Mouse (Mus musculus) forebrain, embryonic 10.5 days (tissue): ENCODE data around the gene Gabrb2. TPM values are rescaled to one million over a fixed set of nuclear protein-coding genes. Genes with fewer than 3 reads are reported as not detected.

Experiments
- DNase-seq: peaks from one replicate; pipeline ENCODE4 v3.0.0-alpha.2; 2017; ENCODE audit warnings: low spot score; ENCODE audit errors: extremely low spot score
- H3K27ac ChIP-seq: fragments of 300-500 bp; sonication (generic); 2 replicates; pipeline ENCODE4 v1.5.1; 2016; ENCODE audit warnings: mild to moderate bottlenecking
- H3K27me3 ChIP-seq: fragments of 300-500 bp; sonication (generic); 2 replicates; pipeline ENCODE4 v1.6.1; 2016; ENCODE audit warnings: mild to moderate bottlenecking; ENCODE audit not compliant: poor library complexity, severe bottlenecking
- H3K36me3 ChIP-seq: fragments of 300-500 bp; sonication (generic); replicated peaks from 2 replicates; pipeline ENCODE4 v1.6.1; 2016; ENCODE audit warnings: mild to moderate bottlenecking, moderate library complexity
- H3K4me1 ChIP-seq: fragments of 300-500 bp; sonication (generic); 2 replicates; pipeline ENCODE4 v1.6.1; 2016
- H3K4me3 ChIP-seq: fragments of 300-500 bp; sonication (generic); 2 replicates; pipeline ENCODE4 v1.5.1; 2016; ENCODE audit warnings: mild to moderate bottlenecking, moderate library complexity
- H3K9me3 ChIP-seq: fragments of 300-500 bp; sonication (generic); 2 replicates; pipeline ENCODE4 v1.6.1; 2016; ENCODE audit warnings: mild to moderate bottlenecking, moderate library complexity
- WGBS: fragments of 180-500 bp; shearing (Covaris S2); methylation state at CpG from one replicate; pipeline ENCODE4 v1.1.7; 2016; 5-methylcytosine and 5-hydroxymethylcytosine counted together
- polyA plus RNA-seq: library from polyadenylated mRNA; unstranded; fragments of >200 nt; fragmentation: Nextera tagmentation; extraction: Ambion mirVana; gene quantifications from 2 replicates; pipeline ENCODE4 v1.2.1, GENCODE M21; 2016

Gene Gabrb2
- 3.0 and 3.2 TPM in 2 replicates for polyA plus RNA-seq

DNA sequence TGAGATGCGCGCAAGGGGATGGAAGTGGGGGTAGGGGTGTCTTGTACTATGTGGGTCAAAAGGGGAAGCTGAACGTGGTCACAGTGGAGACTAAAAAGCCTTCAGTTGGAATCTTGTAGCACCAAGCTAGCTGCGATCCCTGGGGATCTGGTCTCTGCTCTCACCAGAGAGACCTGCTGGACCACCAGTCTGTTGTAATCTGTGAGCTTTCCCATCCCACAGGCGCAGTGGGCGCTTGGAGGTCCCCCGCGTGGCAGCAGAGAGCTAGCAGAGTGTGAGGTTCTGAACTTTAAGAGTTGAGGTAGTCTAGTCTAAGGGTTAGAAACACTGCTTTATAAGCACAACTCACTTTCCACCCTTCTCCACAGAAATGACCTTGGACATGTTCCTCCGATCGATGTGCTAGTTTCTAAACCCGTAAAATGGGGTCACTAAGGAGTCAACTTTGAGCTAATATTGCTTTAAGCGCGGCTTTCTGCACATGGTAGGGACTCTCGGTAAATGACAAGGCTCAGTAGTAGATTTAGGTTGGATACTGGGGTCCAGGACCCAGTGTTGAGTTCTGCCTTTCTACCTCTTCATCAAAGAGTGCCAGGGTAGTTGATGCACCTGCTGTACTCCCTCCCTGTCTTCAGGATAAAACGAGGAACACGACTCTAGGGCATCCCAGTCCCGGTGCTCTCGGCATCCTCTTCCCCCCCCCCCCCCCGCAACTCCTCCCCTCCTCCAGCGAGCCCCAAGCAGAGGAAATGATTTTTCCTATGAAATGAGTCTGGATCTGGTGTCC lies at the start of gene Gabrb2:
Gene Gabrb2 (plus strand): TSS at position 762 of the 787 bp plus-strand sequence.
- peak within 1 kb of the TSS; percentile 86 for H3K27ac ChIP-seq
- H3K4me1 ChIP-seq: peaks cover 31% of the 10 kb centered on the region
- DNase-seq: peak; percentile 15
- WGBS: 27% methylated on average over 20 of the region's 20 CpGs
- H3K9me3 ChIP-seq: no peaks in the 10 kb centered on the region
- H3K27me3 ChIP-seq: peaks cover 32% of the 10 kb centered on the region
- H3K4me3 ChIP-seq: peak within 1 kb of the TSS; percentile 66
- H3K36me3 ChIP-seq: no peaks in the 10 kb centered on the region

DNA sequence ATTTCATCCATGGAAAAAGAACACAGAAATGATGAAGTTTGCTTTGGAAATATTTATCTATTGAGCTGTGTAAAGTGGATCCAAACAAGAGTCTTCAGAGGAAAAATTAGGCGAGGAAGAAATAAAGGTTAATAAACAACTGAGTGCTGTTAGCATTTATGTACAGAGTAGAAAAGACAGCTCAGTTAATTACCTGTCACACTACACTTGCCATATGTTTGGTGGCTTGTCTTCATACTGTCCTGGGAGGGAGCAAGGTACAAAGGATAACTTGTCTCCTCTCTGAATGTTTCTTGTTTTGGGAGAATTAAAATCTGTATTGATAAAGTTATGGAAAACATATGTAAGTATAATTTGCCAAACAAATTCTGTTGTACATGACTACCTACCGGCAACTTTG lies 40.6 kb upstream of the Gabrb2 start:
- Histone ChIP-seq H3K4me3 (no peak overlapping the region), H3K27ac (no peak overlapping the region), H3K4me1 (no peaks in the 10 kb centered on the region), H3K36me3 (no peaks in the 10 kb centered on the region), H3K27me3 (no peaks in the 10 kb centered on the region), H3K9me3 (no peaks in the 10 kb centered on the region)
- WGBS: 86% methylated on average over 2 of the region's 2 CpGs
- no peak for DNase-seq

DNA sequence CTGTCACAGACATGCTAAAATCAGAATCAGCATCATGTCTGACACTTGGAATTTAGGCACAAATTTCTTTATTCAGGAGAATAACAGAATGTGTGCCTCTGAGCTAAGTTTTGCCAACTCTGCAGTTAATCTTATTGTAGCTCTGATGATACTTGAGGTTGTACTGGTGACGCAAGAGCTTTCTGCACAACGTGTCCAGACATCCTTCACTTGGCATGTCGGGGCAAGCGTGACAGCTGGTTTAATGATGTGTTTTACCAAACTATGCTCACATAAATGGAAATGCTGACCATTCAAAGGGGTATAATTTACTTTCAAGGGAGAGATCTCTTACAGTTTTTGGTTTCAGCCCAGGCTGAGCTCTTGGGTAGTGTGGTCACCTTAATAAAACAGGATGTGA lies 33.1 kb upstream of the Gabrb2 start:
- H3K4me3 ChIP-seq: no peak overlapping the region
- DNase-seq: no peak
- H3K27me3 ChIP-seq: no peaks in the 10 kb centered on the region
- no peak overlapping the region for H3K27ac ChIP-seq
- 87% methylated on average over 4 of the region's 4 CpGs for WGBS
- H3K36me3 ChIP-seq: no peaks in the 10 kb centered on the region
- no peaks in the 10 kb centered on the region for H3K4me1 ChIP-seq
- H3K9me3 ChIP-seq: no peaks in the 10 kb centered on the region

DNA sequence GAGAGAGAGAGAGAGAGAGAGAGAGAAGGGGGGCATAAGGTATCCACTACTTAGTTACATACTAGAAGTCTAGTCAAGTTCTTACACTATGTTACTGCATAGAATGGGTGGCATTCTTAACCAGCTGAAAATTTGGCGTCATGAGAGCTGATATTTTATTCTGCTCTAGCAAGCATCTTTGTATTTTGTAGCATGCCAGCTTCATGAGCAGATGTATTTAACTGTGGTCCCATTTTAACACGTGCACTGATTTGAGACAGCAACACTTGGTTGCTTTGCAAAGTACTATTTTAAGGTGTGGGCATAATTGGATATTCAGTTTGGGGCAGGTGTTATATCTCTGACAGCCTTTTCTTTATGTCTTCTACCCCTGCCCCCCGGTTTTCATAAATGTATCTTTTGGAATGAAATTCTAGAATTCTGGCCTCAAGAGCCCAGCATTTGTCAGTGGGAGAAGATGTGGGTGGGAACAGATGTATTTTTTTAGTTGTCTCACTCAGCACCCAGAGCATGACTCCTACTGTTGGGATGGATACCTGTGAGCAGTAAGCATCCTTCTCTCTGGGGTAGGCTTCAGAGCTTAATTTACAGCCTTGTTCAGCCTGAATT lies 28.8 kb upstream of the Gabrb2 start:
- 82% methylated on average over 3 of the region's 3 CpGs for WGBS
- Histone ChIP-seq H3K36me3 (no peaks in the 10 kb centered on the region), H3K4me1 (no peaks in the 10 kb centered on the region), H3K27me3 (no peaks in the 10 kb centered on the region), H3K27ac (no peak overlapping the region), H3K9me3 (no peaks in the 10 kb centered on the region), H3K4me3 (no peak overlapping the region)
- DNase-seq: no peak

DNA sequence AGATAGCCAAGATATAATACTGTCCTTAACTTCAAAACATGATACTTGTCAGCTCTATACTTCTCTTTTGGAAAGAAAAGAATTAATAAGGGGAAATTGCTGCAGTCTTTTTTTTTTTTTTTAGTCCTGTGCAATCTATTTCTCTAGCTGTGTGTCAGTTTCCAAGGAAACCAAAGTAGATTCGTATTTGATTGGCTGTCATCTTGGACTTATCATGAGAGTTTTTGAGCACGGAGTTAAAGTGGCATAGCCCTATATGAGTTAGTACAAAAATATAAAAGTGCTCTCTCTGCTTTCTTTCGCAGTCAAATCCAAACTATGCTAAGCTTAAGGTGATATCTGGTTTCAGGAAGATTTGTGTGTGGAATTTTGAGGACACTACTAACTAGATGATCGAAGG lies 26.1 kb upstream of the Gabrb2 start:
- no peaks in the 10 kb centered on the region for H3K27me3 ChIP-seq
- no peaks in the 10 kb centered on the region for H3K9me3 ChIP-seq
- no peak overlapping the region for H3K4me3 ChIP-seq
- no peak for DNase-seq
- H3K27ac ChIP-seq: no peak overlapping the region
- WGBS: 89% methylated on average over 4 of the region's 4 CpGs
- no peaks in the 10 kb centered on the region for H3K36me3 ChIP-seq
- no peaks in the 10 kb centered on the region for H3K4me1 ChIP-seq

DNA sequence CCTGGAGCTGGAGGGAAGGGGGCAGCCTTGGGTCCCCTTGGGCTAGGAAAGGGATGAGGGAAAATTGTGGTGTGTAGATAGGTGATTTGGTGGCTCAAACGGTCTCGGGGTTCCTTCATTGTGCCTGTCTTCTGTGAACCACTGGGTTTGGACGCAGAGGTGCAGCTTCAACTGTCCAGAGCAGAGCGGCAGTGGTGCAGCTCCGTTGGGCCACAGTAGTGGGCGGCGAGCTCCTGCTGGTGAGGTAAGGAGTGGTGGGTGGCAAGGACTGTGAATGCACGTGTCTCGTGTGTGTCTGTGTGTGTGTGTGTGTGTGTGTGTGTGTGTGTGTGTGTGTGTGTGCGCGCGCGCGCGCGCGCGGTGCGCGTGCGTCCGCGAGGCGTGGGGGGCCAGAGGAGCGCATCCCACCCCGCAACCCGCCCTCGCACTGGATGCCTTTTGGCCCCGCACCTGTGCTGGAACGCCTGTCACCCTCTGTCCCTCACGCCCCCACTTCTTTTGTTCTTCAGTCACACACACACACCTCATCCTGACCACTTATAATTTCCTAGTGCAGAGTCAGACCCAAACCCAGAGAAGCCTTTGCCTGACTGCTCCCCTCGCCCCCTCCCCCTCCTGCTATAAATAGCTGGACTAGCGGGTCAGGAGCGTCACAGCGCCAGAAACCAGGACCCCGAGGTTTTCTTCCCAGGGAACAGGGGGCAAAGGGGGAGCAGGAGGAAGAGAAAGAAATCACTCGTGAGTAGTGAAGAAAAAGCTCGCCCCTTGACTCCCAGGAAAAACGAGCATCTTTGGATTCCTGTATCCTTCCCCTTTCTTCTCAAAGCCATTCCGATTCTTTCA lies 455 bp downstream of the Gabrb2 start:
- Histone ChIP-seq H3K4me3 (peak overlapping the region; percentile 66), H3K4me1 (peaks cover 31% of the 10 kb centered on the region), H3K27me3 (peaks cover 32% of the 10 kb centered on the region), H3K9me3 (no peaks in the 10 kb centered on the region), H3K36me3 (no peaks in the 10 kb centered on the region), H3K27ac (peak overlapping the region; percentile 86)
- DNase-seq: peak; percentile 55
- WGBS: 0% methylated on average over 20 of the region's 40 CpGs

DNA sequence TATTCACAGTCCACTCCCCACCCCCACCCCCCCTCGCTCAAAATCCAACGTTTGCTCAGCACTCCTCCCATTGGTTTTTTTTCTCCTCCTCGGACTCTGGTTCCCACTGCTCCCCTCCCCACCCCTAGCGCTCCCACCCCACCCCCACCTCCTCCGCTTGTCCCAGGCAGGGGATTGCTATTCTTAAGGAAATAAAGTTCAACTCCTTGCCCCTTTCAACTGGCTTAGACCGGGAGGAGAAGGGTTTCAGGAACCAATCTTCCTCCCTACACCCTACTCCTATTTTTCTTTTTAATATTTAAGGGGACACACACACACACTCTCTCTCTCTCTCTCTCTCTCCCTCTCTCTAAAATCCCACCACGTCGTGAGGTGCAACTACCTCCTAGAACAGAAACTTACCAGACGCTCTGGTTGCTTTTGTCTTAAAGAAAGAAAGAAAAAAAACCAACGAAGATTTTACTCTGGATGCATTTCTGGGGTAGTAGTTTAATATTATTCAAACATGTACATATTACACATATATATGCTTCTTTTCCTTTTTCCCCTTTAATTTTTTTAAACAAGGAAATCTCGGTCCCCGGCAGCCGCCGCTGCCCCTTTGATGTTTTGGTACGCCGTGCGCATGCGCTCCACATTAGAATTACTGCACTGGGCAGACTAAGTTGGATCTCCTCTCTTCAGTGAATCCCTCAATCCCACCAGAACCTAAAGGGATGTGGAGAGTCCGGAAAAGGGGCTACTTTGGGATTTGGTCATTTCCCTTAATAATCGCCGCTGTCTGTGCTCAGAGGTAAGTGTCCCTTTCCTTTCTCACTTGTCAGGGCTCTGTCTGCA lies 1.3 kb downstream of the Gabrb2 start:
- no peaks in the 10 kb centered on the region for H3K9me3 ChIP-seq
- H3K27me3 ChIP-seq: peaks cover 32% of the 10 kb centered on the region
- peaks cover 31% of the 10 kb centered on the region for H3K4me1 ChIP-seq
- H3K36me3 ChIP-seq: no peaks in the 10 kb centered on the region
- under 1% methylated on average over 21 of the region's 21 CpGs for WGBS
- H3K4me3 ChIP-seq: peak overlapping the region; percentile 66
- peak overlapping the region; percentile 86 for H3K27ac ChIP-seq
- DNase-seq: peak; percentile 69

DNA sequence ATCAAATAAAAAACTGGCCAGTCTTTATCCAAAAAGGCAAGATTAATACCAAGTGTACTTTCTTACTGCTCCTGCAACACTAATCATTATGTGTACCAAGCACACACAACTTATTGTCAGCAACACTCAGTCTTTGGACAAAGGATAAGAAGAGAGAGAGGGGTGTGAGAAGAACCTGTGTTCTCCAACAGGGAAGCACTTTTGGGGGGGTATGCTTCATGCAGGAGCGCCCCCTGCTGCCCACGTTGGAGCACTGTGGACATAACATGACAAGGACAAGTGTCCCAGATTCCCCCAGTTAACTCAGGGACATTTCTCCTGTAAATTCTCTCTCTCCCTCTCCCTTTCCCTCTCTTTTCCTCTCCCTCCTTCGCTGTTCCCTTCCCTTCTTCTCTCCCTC lies 3.7 kb downstream of the Gabrb2 start:
- 0% methylated on average over 3 of the region's 3 CpGs for WGBS

DNA sequence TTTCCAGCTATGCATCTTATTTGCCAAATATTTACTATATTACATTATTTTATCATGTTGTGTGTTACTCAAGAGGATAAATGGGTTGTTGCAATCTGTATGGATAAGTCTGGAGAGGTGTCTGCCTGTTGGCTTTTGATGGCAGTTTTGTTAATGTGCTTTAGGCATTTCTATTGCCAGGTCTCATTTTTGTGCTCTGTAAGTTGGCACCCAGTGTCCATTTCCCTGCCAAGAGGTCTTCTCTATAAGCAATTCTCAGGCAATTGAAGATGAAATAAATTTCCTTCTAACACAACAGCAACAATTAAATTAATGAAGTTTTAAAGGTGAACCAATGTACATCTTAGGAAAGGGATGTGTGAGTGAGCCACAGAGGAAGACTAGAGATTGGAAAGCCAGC lies 11.9 kb downstream of the Gabrb2 start:
- DNase-seq: no peak
- H3K27me3 ChIP-seq: no peaks in the 10 kb centered on the region

More for the DNA sequence above, 3.7 kb downstream of the Gabrb2 start:
- peaks cover 31% of the 10 kb centered on the region for H3K4me1 ChIP-seq
- H3K9me3 ChIP-seq: no peaks in the 10 kb centered on the region
- no peaks in the 10 kb centered on the region for H3K36me3 ChIP-seq
- H3K27me3 ChIP-seq: peaks cover 32% of the 10 kb centered on the region
- H3K27ac ChIP-seq: no peak overlapping the region
- H3K4me3 ChIP-seq: no peak overlapping the region
- peak; percentile 46 for DNase-seq

DNA sequence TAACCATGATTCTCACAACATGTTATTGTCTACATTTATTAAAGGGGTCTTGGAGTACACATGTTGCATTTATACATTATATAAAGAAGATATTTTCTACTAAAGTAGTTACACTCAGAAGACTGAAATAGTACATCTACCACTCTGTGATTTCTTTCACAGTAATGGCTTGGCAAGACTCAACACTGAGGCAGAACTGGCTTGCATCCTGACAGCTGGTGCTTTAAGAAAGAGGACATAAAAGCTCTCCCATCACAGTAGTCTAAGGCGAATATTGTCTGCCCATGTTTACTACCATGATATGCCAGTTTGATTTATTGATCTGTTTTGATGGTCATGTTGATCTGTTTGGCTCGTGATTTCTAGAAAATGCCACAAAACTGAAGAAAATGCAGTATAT lies 19.4 kb downstream of the Gabrb2 start:
- no peaks in the 10 kb centered on the region for H3K36me3 ChIP-seq
- no peak for DNase-seq
- no peaks in the 10 kb centered on the region for H3K9me3 ChIP-seq
- no peaks in the 10 kb centered on the region for H3K27me3 ChIP-seq
- no peak overlapping the region for H3K27ac ChIP-seq
- WGBS: 90% methylated on average over 2 of the region's 2 CpGs
- H3K4me1 ChIP-seq: no peaks in the 10 kb centered on the region
- H3K4me3 ChIP-seq: no peak overlapping the region

More for the DNA sequence above, 11.9 kb downstream of the Gabrb2 start:
- Histone ChIP-seq H3K9me3 (no peaks in the 10 kb centered on the region), H3K27ac (no peak overlapping the region), H3K36me3 (no peaks in the 10 kb centered on the region), H3K4me3 (no peak overlapping the region), H3K4me1 (no peaks in the 10 kb centered on the region)

DNA sequence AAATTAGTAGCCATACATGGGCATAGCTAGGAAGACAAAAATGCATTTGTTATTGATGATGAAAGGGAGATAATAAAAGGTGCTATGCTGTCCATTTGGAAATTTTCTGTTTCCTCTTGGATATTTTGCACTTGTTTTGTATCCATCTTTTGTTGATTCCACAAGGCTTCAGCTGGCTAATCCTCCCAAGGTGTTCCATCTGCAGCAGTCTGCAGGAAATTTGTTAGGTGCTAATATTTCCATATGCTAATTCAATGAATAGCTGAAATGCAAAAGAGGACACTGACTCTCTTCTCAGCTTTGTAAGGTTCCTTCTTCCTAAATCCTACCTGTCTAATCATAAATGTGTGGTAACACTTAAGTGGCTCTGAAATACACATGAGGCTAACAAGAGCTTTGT lies 24.1 kb downstream of the Gabrb2 start:
- no peaks in the 10 kb centered on the region for H3K4me1 ChIP-seq
- no peak overlapping the region for H3K27ac ChIP-seq
- H3K4me3 ChIP-seq: no peak overlapping the region
- H3K27me3 ChIP-seq: no peaks in the 10 kb centered on the region
- H3K36me3 ChIP-seq: no peaks in the 10 kb centered on the region
- no peaks in the 10 kb centered on the region for H3K9me3 ChIP-seq
- DNase-seq: no peak

DNA sequence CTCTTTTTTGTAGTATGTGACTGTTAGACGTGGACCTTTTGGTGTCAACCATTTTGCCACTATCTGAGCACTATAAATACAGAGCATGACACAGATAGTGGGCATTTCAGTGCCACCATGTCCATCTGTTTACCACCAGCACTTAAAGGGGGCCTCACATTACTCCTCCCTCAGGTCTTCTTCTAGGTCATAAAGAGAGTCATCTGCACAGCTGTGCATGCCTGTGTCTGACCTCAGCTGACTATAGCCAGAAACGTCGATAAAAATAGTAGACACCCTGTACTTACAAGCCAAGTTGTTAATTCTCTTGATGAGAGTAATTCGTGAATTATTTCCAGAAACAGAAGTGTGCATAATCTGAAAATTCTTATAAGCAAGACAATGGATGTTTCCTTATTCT lies 29.4 kb downstream of the Gabrb2 start:
- no peaks in the 10 kb centered on the region for H3K36me3 ChIP-seq
- no peaks in the 10 kb centered on the region for H3K27me3 ChIP-seq
- H3K9me3 ChIP-seq: no peaks in the 10 kb centered on the region
- H3K27ac ChIP-seq: no peak overlapping the region
- WGBS: 88% methylated on average over 4 of the region's 4 CpGs
- no peaks in the 10 kb centered on the region for H3K4me1 ChIP-seq
- no peak overlapping the region for H3K4me3 ChIP-seq
- DNase-seq: no peak
